11 mouse cellular contexts compared by ENCODE assay signal in the genomic region with DNA sequence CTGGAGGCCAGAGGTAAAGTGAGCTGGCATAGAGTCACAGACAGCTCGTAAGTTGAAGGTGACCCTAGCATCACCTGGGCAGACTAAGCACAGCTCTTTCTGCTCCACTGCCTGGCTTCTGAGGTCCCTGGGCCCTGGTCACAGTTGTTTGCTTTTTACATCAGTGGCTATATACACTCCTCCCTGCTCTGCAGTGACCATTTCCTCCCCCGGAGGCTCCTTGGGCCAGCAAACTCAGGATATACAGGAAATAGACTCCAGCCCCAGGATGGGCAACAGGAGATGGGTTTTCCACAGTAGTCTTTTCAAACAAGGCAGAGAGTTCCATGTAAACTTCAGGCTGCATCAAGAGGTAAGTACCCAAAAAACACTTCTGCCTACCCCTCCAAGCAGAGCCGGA.
DNase-seq lines count a peak whose midpoint lies in the region; ATAC-seq and TF ChIP-seq lines count a peak whose summit lies in the region.
"Had no signal": no experiment of that assay in that cellular context is flagged by ENCODE, and none has a peak within 500 bp of the region (broad histone marks: within the 10 kb centered on the region; RNA-seq: fewer than 3 reads in every experiment).

No protein-coding gene starts in this region.

- H3K9ac ChIP-seq in heart, embryonic 16.5 days (ENCODE audit: low read length) = peak overlapping the region; percentile 27
- H3K9ac ChIP-seq in limb, embryonic 11.5 days (ENCODE audit: low read length) = 0 out of 2 replicates have a peak overlapping the region, but pooled peaks have one; percentile 19

- WGBS in lung, adult 2 months = 59% methylated on average over 3 of the region's 3 CpGs
- WGBS in heart, embryonic 16.5 days = 51% methylated on average over 3 of the region's 3 CpGs
- WGBS in limb, embryonic 11.5 days = 80% methylated on average over 3 of the region's 3 CpGs
- WGBS in small intestine, adult 2 months = 75% methylated on average over 3 of the region's 3 CpGs

- peak overlapping the region; percentile 89 for H3K27ac ChIP-seq in heart, embryonic 16.5 days (ENCODE audit: low read length)
- no peak overlapping the region; the same call in 1 of the 2 replicates for H3K27ac ChIP-seq in limb, embryonic 11.5 days (replicated peaks; ENCODE audit: low read depth, low read length)
- 0 out of 2 replicates have a peak overlapping the region, but pooled peaks have one; percentile 27 for H3K27ac ChIP-seq in small intestine, adult 2 months (ENCODE audit: insufficient read depth, low read depth, low read length)

- peak; percentile 26 to 53 for DNase-seq in lung, adult 18-20 months
- DNase-seq in lung, adult 2 months = no peak
- DNase-seq in limb, embryonic 11.5 days (ENCODE audit: low spot score) = no peak
- DNase-seq in ovary, adult 18-20 months (ENCODE audit: low spot score) = no peak
- no peak for DNase-seq in layer of hippocampus, adult 11-12 months (ENCODE audit: low spot score)
- DNase-seq in testis, postnatal 10 days (ENCODE audit: low spot score) = no peak
- DNase-seq: cerebellum, adult 9-10 months; layer of hippocampus, adult 9-11 months; midbrain, embryonic 14.5 days had no signal

- no peak overlapping the region for H3K4me3 ChIP-seq in lung, adult 2 months (replicated peaks; ENCODE audit: extremely low read depth, low read depth, low read length)
- no peak overlapping the region for H3K4me3 ChIP-seq in heart, embryonic 16.5 days (ENCODE audit: low read length)
- H3K4me3 ChIP-seq in limb, embryonic 11.5 days (ENCODE audit: low read depth, low read length) = no peak overlapping the region
- no peak overlapping the region for H3K4me3 ChIP-seq in small intestine, adult 2 months (ENCODE audit: low read depth, low read length)

- no peaks in the 10 kb centered on the region for H3K9me3 ChIP-seq in heart, embryonic 16.5 days (replicated peaks; ENCODE audit: control insufficient read depth, low read length)
- H3K9me3 ChIP-seq in limb, embryonic 11.5 days (ENCODE audit: control insufficient read depth, low read length) = no peaks in the 10 kb centered on the region

- H3K4me2 ChIP-seq in heart, embryonic 16.5 days (ENCODE audit: low read depth, low read length) = peak overlapping the region; percentile 23; the same call in 1 of the 2 replicates
- no peak overlapping the region for H3K4me2 ChIP-seq in limb, embryonic 11.5 days (ENCODE audit: low read depth, severe bottlenecking)

- TF ChIP-seq CTCF in lung, adult 2 months (IDR thresholded peaks at IDR 0.05; ENCODE audit: insufficient read depth, low read length) = no peak
- TF ChIP-seq CTCF in small intestine, adult 2 months (IDR thresholded peaks at IDR 0.05; ENCODE audit: extremely low read depth, insufficient read length, insufficient replicate concordance, low read depth, low read length) = no peak

- no peaks in the 10 kb centered on the region for H3K27me3 ChIP-seq in heart, embryonic 16.5 days (ENCODE audit: control insufficient read depth, insufficient read depth, low read length)
- no peaks in the 10 kb centered on the region for H3K27me3 ChIP-seq in limb, embryonic 11.5 days (ENCODE audit: control insufficient read depth, insufficient read depth, low read length)
- no peaks in the 10 kb centered on the region for H3K27me3 ChIP-seq in small intestine, adult 2 months (ENCODE audit: control insufficient read depth, insufficient read depth, low read length)

- H3K36me3 ChIP-seq in heart, embryonic 16.5 days (ENCODE audit: control insufficient read depth, insufficient read depth) = no peaks in the 10 kb centered on the region
- no peaks in the 10 kb centered on the region for H3K36me3 ChIP-seq in limb, embryonic 11.5 days (ENCODE audit: control insufficient read depth, insufficient read depth, low read length)
- H3K36me3 ChIP-seq in small intestine, adult 2 months (ENCODE audit: control insufficient read depth, insufficient read depth, low read length) = no peaks in the 10 kb centered on the region

- no peak for TF ChIP-seq POLR2A in lung, adult 2 months (IDR thresholded peaks at IDR 0.05; ENCODE audit: borderline replicate concordance, extremely low read depth, low read depth, low read length)
- no peak for TF ChIP-seq POLR2A in small intestine, adult 2 months (IDR thresholded peaks at IDR 0.05; ENCODE audit: low read depth, low read length)

- H3K4me1 ChIP-seq in lung, adult 2 months (ENCODE audit: control insufficient read depth, insufficient read depth, low read length) = peaks cover 16% of the 10 kb centered on the region
- peaks cover 32% of the 10 kb centered on the region for H3K4me1 ChIP-seq in heart, embryonic 16.5 days (ENCODE audit: control insufficient read depth, insufficient read depth, low read length)
- peaks cover 9% of the 10 kb centered on the region for H3K4me1 ChIP-seq in limb, embryonic 11.5 days (ENCODE audit: control insufficient read depth, insufficient read depth, low read length)
- peaks cover 27% of the 10 kb centered on the region for H3K4me1 ChIP-seq in small intestine, adult 2 months (ENCODE audit: control insufficient read depth, insufficient read depth, insufficient read length, low read length)

- peak; percentile 34 for ATAC-seq in heart, embryonic 16.5 days (replicated peaks; ENCODE audit: extremely low read depth, insufficient read depth, low FRiP score)
- ATAC-seq in limb, embryonic 11.5 days (ENCODE audit: insufficient number of reproducible peaks, low FRiP score, low TSS enrichment, low read depth) = no peak

Comparison
In these comparisons a context has a peak if more than half of its experiments do, and no peak if none do; other contexts are left out.
1. DNase-seq: peak in lung, adult 18-20 months (2 of 2); none in lung, adult 2 months (single experiment), limb, embryonic 11.5 days (single experiment), ovary, adult 18-20 months (single experiment), layer of hippocampus, adult 11-12 months (single experiment) and testis, postnatal 10 days (single experiment).